Comparison of ENCODE assay signal across 14 mouse cellular contexts in the genomic region with DNA sequence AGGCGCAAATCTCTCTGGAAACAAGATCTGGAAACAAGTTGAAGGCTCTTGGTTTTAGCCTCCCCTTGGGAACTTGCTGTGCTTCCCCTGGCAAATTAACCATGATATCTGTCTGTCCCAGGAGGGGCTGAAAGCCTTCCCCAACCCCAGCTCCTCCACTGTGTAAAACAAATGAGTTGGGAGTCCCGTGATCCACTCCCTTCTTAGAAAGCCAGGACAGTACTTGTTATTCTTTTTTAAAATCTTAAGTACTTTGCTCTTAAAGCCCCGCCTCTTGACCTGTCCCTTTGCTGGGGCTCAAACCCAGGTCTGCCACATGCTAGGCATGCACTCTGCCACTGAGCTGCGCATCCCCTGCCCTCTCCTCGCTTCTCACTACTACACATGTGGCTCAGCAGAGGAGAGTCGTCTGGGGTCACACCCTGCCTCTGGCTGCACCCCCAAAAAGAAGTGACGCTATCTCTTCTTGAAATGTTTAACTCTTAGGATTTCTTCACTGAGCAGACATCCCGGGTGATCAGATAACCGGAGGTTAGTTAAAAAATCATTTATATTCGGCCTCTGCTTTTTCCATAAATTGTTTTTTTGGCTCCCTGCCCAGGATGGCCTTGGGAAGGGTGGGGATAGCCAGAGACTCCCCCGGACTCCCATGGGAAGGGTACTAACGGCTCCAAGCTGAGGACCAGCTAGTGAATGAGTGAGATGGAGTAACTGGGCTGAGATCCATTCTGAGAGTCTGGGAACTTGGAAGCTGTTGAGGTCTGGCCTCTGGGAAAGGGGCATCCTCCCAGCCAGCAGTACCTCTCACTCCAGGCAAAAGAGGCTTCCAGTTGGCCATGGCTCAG. TPM values are rescaled to one million over a fixed set of nuclear protein-coding genes. Genes with fewer than 3 reads are reported as not detected.
DNase-seq lines count a peak whose midpoint lies in the region; ATAC-seq lines count a peak whose summit lies in the region.
"Had no signal": no experiment of that assay in that cellular context is flagged by ENCODE, and none has a peak within 500 bp of the region (broad histone marks: within the 10 kb centered on the region; RNA-seq: fewer than 3 reads in every experiment).

No protein-coding gene starts in this region.

- H3K4me2 ChIP-seq in heart, embryonic 15.5 days, result no peak overlapping the region
- H3K4me2 ChIP-seq in midbrain, embryonic 13.5 days (replicated peaks), result no peak overlapping the region
- no peak overlapping the region for H3K4me2 ChIP-seq in midbrain, embryonic 11.5 days
- no peak overlapping the region for H3K4me2 ChIP-seq in intestine, embryonic 14.5 days (ENCODE audit: low read length)
- no peak overlapping the region for H3K4me2 ChIP-seq in hindbrain, embryonic 14.5 days (replicated peaks)
- H3K4me2 ChIP-seq: heart, embryonic 11.5 days; hindbrain, embryonic 13.5 days; limb, embryonic 13.5 days; neural tube, embryonic 13.5 days had no signal

- 42% methylated on average over 12 of the region's 12 CpGs for WGBS in heart, embryonic 15.5 days
- WGBS in heart, embryonic 10.5 days, result 64% methylated on average over 12 of the region's 12 CpGs
- 70% methylated on average over 12 of the region's 12 CpGs for WGBS in midbrain, embryonic 13.5 days
- 81% methylated on average over 12 of the region's 12 CpGs for WGBS in midbrain, embryonic 11.5 days
- WGBS in intestine, embryonic 14.5 days, result 38% methylated on average over 12 of the region's 12 CpGs
- 66% methylated on average over 12 of the region's 12 CpGs for WGBS in hindbrain, embryonic 14.5 days

- H3K36me3 ChIP-seq in heart, embryonic 15.5 days, result no peaks in the 10 kb centered on the region
- no peaks in the 10 kb centered on the region for H3K36me3 ChIP-seq in heart, embryonic 10.5 days
- no peaks in the 10 kb centered on the region for H3K36me3 ChIP-seq in midbrain, embryonic 13.5 days
- H3K36me3 ChIP-seq in midbrain, embryonic 11.5 days (ENCODE audit: control insufficient read depth, insufficient read depth, low read length), result no peaks in the 10 kb centered on the region
- H3K36me3 ChIP-seq in intestine, embryonic 14.5 days (ENCODE audit: control insufficient read depth, insufficient read depth, low read length), result no peaks in the 10 kb centered on the region
- H3K36me3 ChIP-seq in hindbrain, embryonic 14.5 days (replicated peaks; ENCODE audit: control insufficient read depth, insufficient read depth), result no peaks in the 10 kb centered on the region
- H3K36me3 ChIP-seq: hindbrain, embryonic 13.5 days; limb, embryonic 13.5 days; neural tube, embryonic 13.5 days had no signal

- H3K27me3 ChIP-seq in heart, embryonic 15.5 days, result no peaks in the 10 kb centered on the region
- H3K27me3 ChIP-seq in heart, embryonic 10.5 days (ENCODE audit: insufficient read depth, poor library complexity, severe bottlenecking), result no peaks in the 10 kb centered on the region
- H3K27me3 ChIP-seq in midbrain, embryonic 13.5 days, result peaks cover 3% of the 10 kb centered on the region; the same call in 1 of the 2 replicates
- no peaks in the 10 kb centered on the region for H3K27me3 ChIP-seq in midbrain, embryonic 11.5 days (ENCODE audit: control insufficient read depth, insufficient read depth, low read length)
- H3K27me3 ChIP-seq in intestine, embryonic 14.5 days (replicated peaks; ENCODE audit: control insufficient read depth, insufficient read depth, low read length), result no peaks in the 10 kb centered on the region
- H3K27me3 ChIP-seq in hindbrain, embryonic 14.5 days (ENCODE audit: control insufficient read depth, insufficient read depth, low read length), result no peaks in the 10 kb centered on the region
- H3K27me3 ChIP-seq: hindbrain, embryonic 13.5 days; limb, embryonic 13.5 days; neural tube, embryonic 13.5 days had no signal

- H3K9me3 ChIP-seq in heart, embryonic 15.5 days (replicated peaks), result no peaks in the 10 kb centered on the region
- no peaks in the 10 kb centered on the region for H3K9me3 ChIP-seq in heart, embryonic 10.5 days
- no peaks in the 10 kb centered on the region for H3K9me3 ChIP-seq in midbrain, embryonic 13.5 days
- no peaks in the 10 kb centered on the region for H3K9me3 ChIP-seq in midbrain, embryonic 11.5 days (ENCODE audit: control insufficient read depth, low read length)
- H3K9me3 ChIP-seq in intestine, embryonic 14.5 days (ENCODE audit: control insufficient read depth, low read length), result no peaks in the 10 kb centered on the region
- H3K9me3 ChIP-seq in hindbrain, embryonic 14.5 days (ENCODE audit: control insufficient read depth, low read length), result no peaks in the 10 kb centered on the region
- H3K9me3 ChIP-seq: hindbrain, embryonic 13.5 days; limb, embryonic 13.5 days; neural tube, embryonic 13.5 days had no signal

- no peak overlapping the region for H3K4me3 ChIP-seq in heart, embryonic 15.5 days
- H3K4me3 ChIP-seq in heart, embryonic 10.5 days, result no peak overlapping the region
- H3K4me3 ChIP-seq in midbrain, embryonic 13.5 days (replicated peaks), result no peak overlapping the region
- H3K4me3 ChIP-seq in midbrain, embryonic 11.5 days (ENCODE audit: low read depth, low read length), result no peak overlapping the region
- no peak overlapping the region for H3K4me3 ChIP-seq in intestine, embryonic 14.5 days (ENCODE audit: low read depth, low read length)
- H3K4me3 ChIP-seq in hindbrain, embryonic 14.5 days (replicated peaks; ENCODE audit: low read length), result no peak overlapping the region
- H3K4me3 ChIP-seq: hindbrain, embryonic 13.5 days; limb, embryonic 13.5 days; neural tube, embryonic 13.5 days had no signal

- peaks cover 22% of the 10 kb centered on the region for H3K4me1 ChIP-seq in heart, embryonic 15.5 days (replicated peaks)
- H3K4me1 ChIP-seq in heart, embryonic 10.5 days, result peaks cover 25% of the 10 kb centered on the region
- peaks cover 11% of the 10 kb centered on the region for H3K4me1 ChIP-seq in midbrain, embryonic 13.5 days (replicated peaks)
- H3K4me1 ChIP-seq in midbrain, embryonic 11.5 days (ENCODE audit: control insufficient read depth, insufficient read depth, low read length), result peaks cover 2% of the 10 kb centered on the region; the same call in 1 of the 2 replicates
- H3K4me1 ChIP-seq in intestine, embryonic 14.5 days (replicated peaks; ENCODE audit: control insufficient read depth, insufficient read depth, low read length), result peaks cover 40% of the 10 kb centered on the region
- H3K4me1 ChIP-seq in hindbrain, embryonic 14.5 days (replicated peaks; ENCODE audit: control insufficient read depth, insufficient read depth, low read length), result 0 out of 2 replicates have a peak, but pooled peaks cover 3% of the 10 kb centered on the region

- no peak for DNase-seq in heart, embryonic 10.5 days (ENCODE audit: low spot score)
- DNase-seq in midbrain, embryonic 11.5 days (ENCODE audit: low spot score, missing footprints), result no peak
- no peak for DNase-seq in intestine, embryonic 14.5 days (ENCODE audit: low spot score)
- DNase-seq in testis, postnatal 10 days (ENCODE audit: low spot score), result peak; percentile 70
- no peak for DNase-seq in hindbrain, embryonic 14.5 days (ENCODE audit: low spot score)
- DNase-seq: cerebellum, adult 8-10 months; liver, postnatal 0 days had no signal

- peak; percentile 38; the same call in 1 of the 2 replicates for ATAC-seq in heart, embryonic 15.5 days (replicated peaks; ENCODE audit: insufficient number of reproducible peaks, insufficient read depth, low FRiP score, low read depth)
- 0 out of 2 replicates have a peak, but pooled peaks have one; percentile 45 for ATAC-seq in midbrain, embryonic 13.5 days
- ATAC-seq in midbrain, embryonic 11.5 days (ENCODE audit: low FRiP score), result no peak
- no peak for ATAC-seq in intestine, embryonic 14.5 days (replicated peaks; ENCODE audit: low FRiP score, low TSS enrichment, low read depth)
- ATAC-seq in hindbrain, embryonic 14.5 days (ENCODE audit: low FRiP score), result no peak

- no peak overlapping the region for H3K9ac ChIP-seq in heart, embryonic 15.5 days
- H3K9ac ChIP-seq in midbrain, embryonic 13.5 days (replicated peaks), result no peak overlapping the region
- H3K9ac ChIP-seq in midbrain, embryonic 11.5 days (ENCODE audit: low read length), result no peak overlapping the region
- no peak overlapping the region for H3K9ac ChIP-seq in intestine, embryonic 14.5 days (ENCODE audit: low read length)
- no peak overlapping the region for H3K9ac ChIP-seq in hindbrain, embryonic 14.5 days
- H3K9ac ChIP-seq: hindbrain, embryonic 13.5 days; limb, embryonic 13.5 days; liver, postnatal 0 days; neural tube, embryonic 13.5 days had no signal

- no peak overlapping the region for H3K27ac ChIP-seq in heart, embryonic 15.5 days
- H3K27ac ChIP-seq in heart, embryonic 10.5 days, result no peak overlapping the region
- H3K27ac ChIP-seq in midbrain, embryonic 13.5 days, result no peak overlapping the region
- no peak overlapping the region for H3K27ac ChIP-seq in midbrain, embryonic 11.5 days (ENCODE audit: low read depth, low read length)
- H3K27ac ChIP-seq in intestine, embryonic 14.5 days (ENCODE audit: low read depth), result peak overlapping the region; percentile 44
- no peak overlapping the region for H3K27ac ChIP-seq in hindbrain, embryonic 14.5 days
- H3K27ac ChIP-seq: hindbrain, embryonic 13.5 days; kidney, postnatal 0 days; limb, embryonic 13.5 days; neural tube, embryonic 13.5 days had no signal

RNA-seq across cellular contexts. Expression of a gene that starts 9.0 kb away (rescaled TPM):
- polyA plus RNA-seq in heart, embryonic 15.5 days (2015; fragmentation: Nextera tagmentation; extraction: Ambion mirVana), result 19.3 and 19.9 TPM in 2 replicates
- 20.5 and 23.4 TPM in 2 replicates for polyA plus RNA-seq in heart, embryonic 10.5 days (2016; fragmentation: Nextera tagmentation; extraction: Ambion mirVana)
- polyA plus RNA-seq in midbrain, embryonic 13.5 days (2015; fragmentation: Nextera tagmentation; extraction: Ambion mirVana), result 16.2 and 16.4 TPM in 2 replicates
- 19.4 and 20.4 TPM in 2 replicates for polyA plus RNA-seq in midbrain, embryonic 11.5 days (2014; fragmentation: Nextera tagmentation; extraction: Ambion mirVana)
- polyA plus RNA-seq in intestine, embryonic 14.5 days (2014; fragmentation: Nextera tagmentation; extraction: Ambion mirVana), result 36.9 and 38.0 TPM in 2 replicates
- 21.8 and 24.4 TPM in 2 replicates for polyA plus RNA-seq in hindbrain, embryonic 14.5 days (2014; fragmentation: Nextera tagmentation; extraction: Ambion mirVana)

RNA-seq across cellular contexts. Expression of a gene that starts 55.7 kb away (rescaled TPM):
- 0.59 and 1.3 TPM in 2 replicates for polyA plus RNA-seq in heart, embryonic 15.5 days (2015; fragmentation: Nextera tagmentation; extraction: Ambion mirVana)
- 0.75 and 1.0 TPM in 2 replicates for polyA plus RNA-seq in heart, embryonic 10.5 days (2016; fragmentation: Nextera tagmentation; extraction: Ambion mirVana)
- 7.2 and 7.3 TPM in 2 replicates for polyA plus RNA-seq in midbrain, embryonic 13.5 days (2015; fragmentation: Nextera tagmentation; extraction: Ambion mirVana)
- 1.6 and 1.7 TPM in 2 replicates for polyA plus RNA-seq in midbrain, embryonic 11.5 days (2014; fragmentation: Nextera tagmentation; extraction: Ambion mirVana)
- 4.7 and 5.0 TPM in 2 replicates for polyA plus RNA-seq in intestine, embryonic 14.5 days (2014; fragmentation: Nextera tagmentation; extraction: Ambion mirVana)
- 8.9 and 10.7 TPM in 2 replicates for polyA plus RNA-seq in hindbrain, embryonic 14.5 days (2014; fragmentation: Nextera tagmentation; extraction: Ambion mirVana)

Comparison
In these comparisons a context has a peak if more than half of its experiments do, and no peak if none do; other contexts are left out.
1. ATAC-seq: peak in heart, embryonic 15.5 days (single experiment) and midbrain, embryonic 13.5 days (single experiment); none in midbrain, embryonic 11.5 days (single experiment), intestine, embryonic 14.5 days (single experiment) and hindbrain, embryonic 14.5 days (single experiment).